Mouse (Mus musculus) heart, postnatal 36 days (tissue): ENCODE data around the gene Pex26. TPM values are rescaled to one million over a fixed set of nuclear protein-coding genes. Genes with fewer than 3 reads are reported as not detected.
A peak's percentile ranks its signal among the peaks of the same experiment; 100 is the strongest.

Source experiments
- DNase-seq, 2 experiments: peaks; one replicate each; pipeline ENCODE4 v3.0.0; 2021 to 2022
- intact Hi-C: fragments of 180-260 bp; cut with DNase I; formaldehyde crosslinking; loops from one replicate; pipeline ENCODE4 v1.15.1; 2025
- total RNA-seq, 2 experiments: library from RNA; stranded (reverse); gene quantifications; 2 replicates each; pipeline ENCODE4 v1.2.3; 2021

Gene Pex26
- total RNA-seq, 2 experiments from 2014 or later: 5.5 to 6.3 TPM

DNA sequence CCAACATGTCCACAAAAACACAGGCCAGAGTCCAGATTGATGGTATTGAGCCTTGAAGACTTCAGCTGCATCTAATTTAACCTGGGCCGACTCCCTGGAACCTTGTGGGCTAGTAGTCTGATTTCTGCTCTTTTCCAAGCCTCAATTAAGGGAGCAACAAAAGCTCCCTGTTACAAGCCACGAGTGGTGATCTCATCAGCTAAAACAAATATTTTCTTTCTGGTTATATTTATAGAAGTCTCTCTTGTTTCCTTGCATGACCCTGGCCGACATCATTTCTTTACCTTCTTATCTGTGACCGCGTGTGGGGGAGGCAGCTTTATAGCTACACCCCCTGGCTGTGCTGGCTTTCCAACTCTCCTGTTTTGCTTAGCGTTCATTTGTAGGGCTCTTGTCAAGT, 23.3 kb upstream of the Pex26 start:
- no peak for DNase-seq
- intact Hi-C loops: no loop called here

- intact Hi-C loops: no loop called here
These were observed 20.9 kb upstream of the Pex26 start for GRCm38 (mm10) chr6:121162616-121163015.

DNA sequence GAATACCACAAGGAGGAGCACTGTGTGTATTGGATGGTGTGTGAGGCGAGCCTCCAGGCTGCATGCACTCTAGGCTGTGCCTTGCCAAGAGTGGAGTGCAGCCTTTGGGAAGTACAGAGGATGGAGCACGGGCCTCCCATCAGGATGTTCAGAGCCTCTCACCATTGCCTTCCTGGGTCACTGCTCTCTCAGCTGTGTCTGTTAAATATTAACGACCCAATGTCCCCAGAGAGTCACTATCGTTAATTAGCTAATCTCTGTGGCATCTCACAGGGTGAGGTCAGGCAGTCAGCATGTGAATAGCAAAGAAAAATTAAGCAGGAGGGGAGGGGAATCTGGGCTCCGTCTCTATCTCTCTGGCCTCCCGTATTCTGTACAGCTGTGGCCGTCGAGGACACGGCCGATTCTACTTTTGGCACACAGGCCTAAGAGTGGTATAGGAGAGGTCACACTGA, 17.3 kb upstream of the Pex26 start:
- intact Hi-C loops: no loop called here
- no peak for DNase-seq

More at GRCm38 (mm10) chr6:121162616-121163015, 20.9 kb upstream of the Pex26 start:
- DNase-seq: no peak

DNA sequence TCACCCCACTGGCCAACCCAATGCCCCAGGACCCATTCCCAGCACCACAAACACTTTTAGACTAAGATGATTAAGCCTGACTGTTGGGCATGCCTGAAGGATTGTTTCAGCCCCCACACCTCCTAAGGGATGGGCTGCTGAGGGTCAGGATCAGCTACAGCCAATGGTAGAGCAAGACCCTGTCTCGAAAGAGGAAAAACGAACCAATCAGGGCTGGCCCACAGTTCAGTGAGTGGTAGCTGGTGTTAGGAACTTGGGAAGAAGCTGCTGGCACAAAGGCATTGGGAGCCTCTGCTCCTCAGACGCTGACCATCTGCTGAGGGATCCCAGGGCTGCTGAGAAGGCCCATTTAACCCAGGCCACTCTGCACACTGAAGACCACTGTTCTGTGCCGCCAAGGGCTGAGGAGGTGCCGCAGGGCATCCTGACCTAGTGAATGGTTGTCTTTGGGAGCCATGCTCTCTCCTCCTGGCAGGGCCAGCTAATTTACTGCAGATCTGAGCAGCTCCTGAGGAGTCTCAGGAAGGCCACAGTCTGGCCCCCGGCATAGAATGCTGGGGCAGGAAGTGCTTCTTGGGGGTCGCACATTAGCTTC, 16.0 kb upstream of the Pex26 start:
- intact Hi-C loops: no loop called here
- DNase-seq: no peak

- DNase-seq: peak; percentile 67 to 68
- intact Hi-C loops: no loop called here
These were observed 12.4 kb upstream of the Pex26 start for GRCm38 (mm10) chr6:121171102-121171501.

- intact Hi-C loops: no loop called here
- no peak for DNase-seq
These were observed 10.0 kb upstream of the Pex26 start for GRCm38 (mm10) chr6:121173471-121173870.

DNA sequence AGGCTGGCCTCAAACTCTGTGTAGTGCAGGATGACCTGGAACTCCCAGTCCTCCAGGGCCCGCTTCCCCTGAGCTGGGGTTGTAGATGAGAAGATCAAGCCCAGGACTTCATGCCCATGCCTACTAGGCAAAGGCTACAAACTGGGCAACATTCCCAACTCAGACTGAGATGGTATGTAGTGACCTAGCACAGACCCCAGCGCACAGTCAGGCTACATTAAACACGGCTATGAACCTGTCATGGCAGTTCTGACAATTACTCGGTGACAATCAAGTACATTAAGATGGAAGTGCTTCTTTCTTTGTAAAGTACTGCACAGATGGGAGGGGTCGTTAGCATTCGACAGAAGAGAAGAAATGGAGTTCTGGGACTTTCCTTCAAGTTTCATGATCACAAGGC, 8.7 kb upstream of the Pex26 start:
- intact Hi-C loops: no loop called here
- no peak for DNase-seq

DNA sequence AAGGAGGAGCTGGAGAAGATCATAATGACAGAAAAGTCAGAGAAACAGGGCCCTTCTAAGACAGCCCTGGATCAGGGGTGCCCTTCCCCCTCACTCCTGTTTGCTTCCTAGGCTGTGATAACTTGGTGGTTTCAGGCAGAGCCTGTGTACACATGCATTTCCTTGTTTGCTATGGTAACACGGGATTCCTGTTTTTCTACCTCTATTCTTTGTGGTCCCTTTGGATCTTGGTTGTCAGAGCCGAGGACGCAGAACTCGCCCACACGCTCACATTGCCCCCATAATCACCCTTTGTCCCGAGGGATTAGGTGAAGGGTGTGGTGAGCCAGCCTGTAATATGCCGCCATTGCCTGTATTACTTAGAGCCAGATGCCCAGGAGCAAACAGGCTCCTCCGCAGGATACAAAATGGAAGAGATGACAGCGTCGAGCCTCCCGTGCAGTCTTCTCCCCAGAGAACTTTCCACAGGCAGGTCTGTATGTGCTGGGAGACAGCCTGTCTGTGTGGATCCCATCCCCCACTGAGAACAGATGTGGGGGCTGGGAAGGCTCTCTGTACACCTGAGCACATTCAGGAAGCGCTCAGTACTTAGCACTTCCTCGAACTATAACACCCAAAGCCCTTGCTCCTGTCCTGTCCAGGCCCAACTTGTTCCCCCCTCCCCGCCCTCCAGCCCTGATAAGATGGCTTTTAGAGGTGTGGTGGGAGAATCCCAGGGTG, 7.3 kb upstream of the Pex26 start:
- DNase-seq: no peak
- intact Hi-C loops: no loop called here

GRCm38 (mm10) chr6:121176731-121177098, 6.8 kb upstream of the Pex26 start:
- intact Hi-C loops: no loop called here
- DNase-seq: no peak

- no peak for DNase-seq
- intact Hi-C loops: no loop called here
These were observed 6.3 kb upstream of the Pex26 start for GRCm38 (mm10) chr6:121177118-121177708.

GRCm38 (mm10) chr6:121178700-121179358, 4.6 kb upstream of the Pex26 start:
- intact Hi-C loops: loop anchor here (1.0 to 2.0 kb wide), 4 partner anchors 49 to 280 kb away; partner anchors contain the start of gene Mical3
- DNase-seq: peak; percentile 66 to 72

DNA sequence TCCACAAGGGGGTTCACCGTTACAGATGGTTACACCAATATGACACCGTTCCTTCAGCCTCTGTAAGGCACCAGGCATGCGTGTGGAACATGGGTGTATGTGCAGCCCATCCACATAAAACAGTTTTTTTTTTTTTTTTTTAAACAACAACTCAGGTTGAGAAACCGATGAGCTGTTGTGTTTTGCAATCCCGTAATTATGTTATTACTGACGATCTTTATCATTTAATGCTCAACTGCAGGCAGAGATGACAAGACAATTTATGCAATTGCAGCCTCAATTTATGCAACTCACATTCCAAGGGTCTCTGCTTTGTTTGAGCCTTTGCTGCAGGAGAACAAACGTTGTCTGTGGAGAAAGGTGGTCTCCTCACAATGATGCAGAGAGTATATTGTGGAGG, 3.6 kb upstream of the Pex26 start:
- DNase-seq: no peak
- intact Hi-C loops: loop anchor here (1.0 to 10.0 kb wide), 5 partner anchors 67 to 355 kb away; partner anchors contain the start of gene Usp18

GRCm38 (mm10) chr6:121184198-121185140, 1.0 kb downstream of the Pex26 start:
- intact Hi-C loops: loop anchor here (1.0 to 10.0 kb wide), 5 partner anchors 63 to 350 kb away; partner anchors contain the start of gene Usp18
- DNase-seq: peak; percentile 40 to 44

DNA sequence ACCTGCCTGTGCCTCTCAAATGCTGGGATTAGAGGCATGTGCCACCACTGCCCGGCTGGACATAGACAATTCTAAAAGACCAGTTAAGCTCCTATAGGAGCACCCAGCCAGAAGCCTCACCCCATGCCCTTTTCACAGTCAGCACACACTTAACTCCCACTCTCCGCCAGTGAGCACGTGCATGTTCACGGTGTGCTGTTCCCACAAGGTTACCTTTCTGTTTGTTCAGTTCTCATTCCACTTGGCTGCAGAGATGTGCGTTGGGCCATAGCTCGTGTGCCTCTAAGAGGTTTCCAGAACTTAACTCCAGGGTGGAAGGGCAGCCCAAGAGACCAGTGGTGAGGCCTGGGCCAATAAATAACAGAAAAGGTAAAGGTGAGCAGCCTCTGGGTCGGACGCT, 1.8 kb downstream of the Pex26 start:
- DNase-seq: no peak
- intact Hi-C loops: loop anchor here (1.0 to 10.0 kb wide), 4 partner anchors 76 to 350 kb away; no protein-coding TSS in a partner anchor

DNA sequence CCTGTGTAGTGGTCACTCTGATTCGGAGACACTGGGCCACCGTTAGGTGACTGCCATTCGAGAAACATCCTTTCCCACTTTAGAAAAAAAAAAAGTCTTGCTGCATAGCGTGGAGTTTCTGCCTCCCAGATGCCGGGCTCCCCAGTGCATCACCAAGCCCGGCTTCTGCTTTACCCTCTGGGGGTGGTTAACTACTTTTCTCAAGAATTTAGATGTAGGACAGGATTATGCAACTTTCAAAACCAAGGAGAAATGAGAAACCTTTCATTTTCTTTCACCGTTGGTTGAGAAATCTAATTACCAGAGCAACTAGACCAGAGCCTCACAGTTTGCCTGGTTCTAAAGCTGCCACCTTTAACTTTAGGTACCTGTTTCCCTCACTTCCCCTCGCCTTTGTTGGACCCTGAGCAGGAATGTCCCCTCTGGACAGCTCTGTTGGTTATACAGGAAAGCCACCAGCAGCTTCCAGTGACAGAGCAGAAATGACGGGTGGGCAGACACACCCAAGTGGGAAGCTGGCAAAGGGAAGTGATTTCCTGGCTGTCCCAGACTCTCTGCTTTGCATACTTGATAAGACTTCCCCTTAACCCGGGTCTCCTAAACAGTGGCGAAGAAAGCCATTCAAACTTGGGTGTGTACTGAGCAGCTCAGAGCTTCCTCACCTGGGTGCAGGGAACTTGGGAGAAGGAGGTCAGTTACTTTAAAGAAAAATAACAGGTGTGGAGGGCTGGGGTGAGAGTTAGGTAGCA, 8.0 kb downstream of the Pex26 start:
- intact Hi-C loops: loop anchor here (10.0 kb wide), 1 partner anchor 143 kb away; no protein-coding TSS in a partner anchor

DNA sequence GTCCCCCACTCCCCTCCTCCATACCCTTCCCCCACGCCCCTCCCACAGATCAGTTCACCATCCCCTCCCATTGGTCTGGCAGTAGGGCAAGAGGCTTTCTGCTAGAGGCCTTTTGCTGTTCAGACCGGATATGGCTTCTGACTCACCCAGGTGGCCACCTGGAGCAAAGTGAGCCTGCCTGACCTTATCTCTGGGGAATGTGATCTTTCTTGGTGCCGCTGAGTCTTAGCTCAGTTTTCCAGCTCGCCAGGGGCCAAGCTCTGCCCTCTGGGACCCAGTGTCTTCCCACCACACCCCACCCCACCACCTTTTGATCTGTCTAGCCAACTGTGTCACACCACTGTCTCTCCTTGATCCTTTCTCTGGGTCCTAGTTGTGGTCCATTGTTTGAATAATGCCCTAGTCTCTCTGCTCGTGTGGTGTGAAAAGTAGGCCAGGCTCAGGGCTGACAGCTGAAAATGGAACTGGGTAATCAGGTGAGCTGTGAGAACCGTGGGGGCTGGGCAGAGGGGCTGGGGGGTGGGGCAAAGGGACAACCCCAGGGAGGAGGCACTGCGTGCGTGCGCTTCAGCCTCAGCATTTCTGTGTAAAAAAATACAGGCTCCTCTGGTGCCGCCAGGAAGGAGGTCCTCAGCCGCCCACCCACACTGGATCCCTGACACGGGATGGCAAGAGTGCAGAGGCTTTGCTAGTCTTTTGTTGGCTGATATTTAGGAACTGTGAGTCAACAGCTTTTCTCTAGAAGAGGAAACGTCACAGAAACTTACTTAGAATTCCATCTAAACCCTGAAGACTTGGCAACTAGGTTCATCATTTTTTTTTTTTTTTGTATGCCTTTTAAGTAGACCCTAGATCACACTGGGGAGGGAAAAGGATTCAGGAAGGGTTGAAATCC, 10.8 kb downstream of the Pex26 start:
- DNase-seq: no peak
- intact Hi-C loops: loop anchor here (10.0 kb wide), 1 partner anchor 140 kb away; no protein-coding TSS in a partner anchor

More for the DNA sequence above, 8.0 kb downstream of the Pex26 start:
- no peak for DNase-seq

DNA sequence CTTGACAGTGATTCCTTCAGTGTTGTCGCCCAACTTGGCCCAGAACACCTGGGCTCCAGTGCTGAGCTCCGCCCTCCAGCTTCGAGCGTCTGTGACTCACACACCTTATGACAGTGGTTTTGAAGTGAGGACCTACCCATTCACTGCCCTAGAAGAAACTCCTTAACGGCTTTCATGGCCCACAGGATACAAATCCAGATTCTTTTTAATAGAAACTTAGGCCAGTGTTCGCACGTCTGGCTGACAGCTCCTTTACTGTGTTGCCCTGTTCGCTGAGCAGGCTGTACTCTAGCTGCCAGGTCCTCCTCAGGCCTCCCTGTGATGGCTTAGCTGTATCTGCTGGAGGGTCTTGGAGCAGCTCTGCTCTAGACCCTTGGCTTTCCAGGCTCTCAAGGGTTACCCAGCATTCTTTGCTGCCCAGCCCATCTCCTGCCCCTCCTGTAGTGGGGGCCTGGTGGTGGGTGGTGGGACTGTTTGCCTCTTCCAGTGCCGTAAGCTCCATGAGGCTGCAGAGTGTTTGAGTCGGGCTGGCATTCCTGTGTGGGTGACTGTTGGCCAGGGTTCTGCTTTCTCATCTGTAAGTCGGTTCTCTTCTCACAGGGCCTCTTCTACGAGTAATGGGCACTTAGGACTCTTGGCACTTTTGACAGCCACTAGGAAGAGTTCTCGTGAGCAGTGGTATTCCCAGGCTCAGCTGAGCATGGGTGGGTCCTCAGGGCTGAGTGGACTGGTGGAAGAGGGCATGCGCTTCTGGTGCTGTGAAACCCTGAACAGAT, 11.7 kb downstream of the Pex26 start:
- intact Hi-C loops: loop anchor here (10.0 kb wide), 1 partner anchor 140 kb away; no protein-coding TSS in a partner anchor
- DNase-seq: no peak
